Mouse (Mus musculus): ENCODE data around the gene Phlda2.

- TF ChIP-seq EP300 (IDR thresholded peaks at IDR 0.05; ENCODE audit: low read length) (no peak), CTCF (conservative IDR thresholded peaks at IDR 0.05 in 1 of 2, IDR thresholded peaks at IDR 0.05 in 1 of 2; ENCODE audit: low read depth in 2 of 2, low read length in 2 of 2) (no peak), KAT2A (IDR thresholded peaks at IDR 0.05; ENCODE audit: insufficient replicate concordance, low read length) (no peak), MAZ (IDR thresholded peaks at IDR 0.05; ENCODE audit: low read depth, low read length) (no peak), BHLHE40 (IDR thresholded peaks at IDR 0.05; ENCODE audit: low read depth, low read length) (no peak), ZNF384 (IDR thresholded peaks at IDR 0.05; ENCODE audit: low read depth, low read length) (peak; percentile 50; the same call in 1 of the 2 replicates), CHD2 (IDR thresholded peaks at IDR 0.05; ENCODE audit: low read length) (no peak), GABPA (IDR thresholded peaks at IDR 0.05; ENCODE audit: insufficient replicate concordance, low read depth, low read length) (no peak), ETS1 (conservative IDR thresholded peaks at IDR 0.05; ENCODE audit: low read depth, low read length) (no peak), MAFK (IDR thresholded peaks at IDR 0.05; ENCODE audit: insufficient replicate concordance, low read length) (no peak), SMC3 (IDR thresholded peaks at IDR 0.05; ENCODE audit: low read depth, low read length) (no peak), ZMIZ1 (IDR thresholded peaks at IDR 0.05; ENCODE audit: low read depth, low read length) (no peak), NELFE (IDR thresholded peaks at IDR 0.05; ENCODE audit: low read depth, low read length) (no peak), POLR2A (IDR thresholded peaks at IDR 0.05; ENCODE audit: low read depth, low read length) (no peak)
Measured at GRCm38 (mm10) chr7:143495104-143495961, 7.6 kb downstream of the Phlda2 start.

All from CH12.LX (cell line).